Mouse (Mus musculus) urinary bladder, postnatal 10 days (tissue): ENCODE results near the gene Suco.

Experiments
- DNase-seq: peaks from one replicate; pipeline ENCODE4 v3.0.0; 2022; ENCODE audit warnings: low spot score

Suco gene

GRCm38 (mm10) chr1:161788339-161788738 lies 88.1 kb downstream of the Suco start, which contains the start of gene Fasl:
Gene Fasl, minus strand, starts transcription at chr1:161788495.
- DNase-seq = no peak

- DNase-seq = no peak
These were observed 93.8 kb downstream of the Suco start for GRCm38 (mm10) chr1:161782725-161783124.

GRCm38 (mm10) chr1:161781594-161781993 lies 94.9 kb downstream of the Suco start:
- DNase-seq = no peak

GRCm38 (mm10) chr1:161779057-161779456 lies 97.4 kb downstream of the Suco start:
- no peak for DNase-seq

- no peak for DNase-seq
These were observed 101.3 kb downstream of the Suco start for GRCm38 (mm10) chr1:161775151-161775550.

- DNase-seq = no peak
These were observed 105.2 kb downstream of the Suco start for GRCm38 (mm10) chr1:161771293-161771692.

- DNase-seq = no peak
These were observed 107.2 kb downstream of the Suco start for GRCm38 (mm10) chr1:161769329-161769728.

- no peak for DNase-seq
These were observed 109.4 kb downstream of the Suco start for GRCm38 (mm10) chr1:161767101-161767524.

- DNase-seq = no peak
These were observed 109.8 kb downstream of the Suco start for GRCm38 (mm10) chr1:161766656-161767055.
